Mouse (Mus musculus) WW6 (cell line): ENCODE measurements around the gene Srsf5.

Source experiments
- DNase-seq: peaks from one replicate; pipeline ENCODE4 v3.0.0-alpha.2; 2013; ENCODE audit warnings: low read depth, low spot score

Gene Srsf5

DNA sequence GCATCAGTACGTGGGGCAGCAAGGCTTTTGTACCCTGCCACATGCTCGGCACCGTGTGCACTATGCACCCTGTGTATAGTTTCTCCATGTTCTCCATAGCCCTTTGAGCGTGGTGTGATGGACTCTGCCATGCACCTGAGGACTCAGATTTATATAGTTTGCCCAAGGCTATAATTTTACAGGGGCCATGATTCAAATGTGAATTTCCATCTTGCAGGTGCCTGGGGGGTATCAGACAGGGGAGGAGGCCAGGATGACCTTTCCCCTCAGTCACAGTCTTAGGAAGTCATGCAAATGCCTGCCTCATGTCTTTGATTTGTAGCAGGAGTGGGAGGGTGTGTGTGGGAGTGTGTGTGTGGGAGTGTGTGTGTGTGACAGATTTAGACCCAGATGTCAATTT lies 52.3 kb downstream of the Srsf5 start:
- no peak for DNase-seq

DNA sequence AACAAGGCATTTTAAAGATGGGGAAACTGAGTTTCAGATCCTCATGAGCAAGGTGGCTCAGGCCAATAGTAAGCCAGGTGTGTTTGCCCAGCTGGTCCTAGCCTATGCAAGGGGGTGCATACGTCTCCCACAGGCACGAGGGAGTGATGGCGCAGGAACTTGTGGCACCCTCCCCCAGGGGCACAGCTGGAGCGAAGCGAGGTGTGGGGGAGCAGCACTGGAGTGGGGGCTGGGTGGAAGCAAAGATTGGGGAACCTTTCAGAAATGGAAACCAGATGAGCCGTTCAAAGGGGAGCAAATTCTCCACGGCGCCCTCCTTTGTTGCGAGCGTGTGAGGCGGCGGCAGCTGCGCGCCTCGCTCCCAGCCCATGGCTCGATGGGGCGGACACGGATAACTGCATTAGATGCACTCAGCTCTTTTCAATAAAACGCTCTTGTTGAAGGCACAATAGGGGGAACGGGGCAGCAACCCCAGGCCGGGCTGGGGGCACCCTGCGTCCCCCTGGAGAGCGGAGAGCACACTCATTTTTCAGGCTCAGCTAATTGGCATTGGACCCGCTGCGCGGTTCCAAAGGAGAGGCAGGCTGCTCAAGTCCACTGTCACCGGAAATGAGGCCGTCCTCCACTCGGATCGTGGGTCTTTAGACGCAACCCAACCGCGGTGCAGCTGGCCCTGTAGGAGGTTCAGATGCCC lies 53.4 kb downstream of the Srsf5 start:
- DNase-seq = no peak
